Mouse (Mus musculus): ENCODE data around the gene Cd200. TPM values are rescaled to one million over a fixed set of nuclear protein-coding genes. Genes with fewer than 3 reads are reported as not detected.
"Not testable (repeated sequence)": the region's sequence is repeated elsewhere in the genome, so short reads cannot be mapped to it uniquely, and the experiment has no call there.

Cd200 gene
- polyA plus RNA-seq (2012): 0.03 TPM in 1 of 2 replicates, not detected in the other

GRCm38 (mm10) chr16:45408425-45409063 lies at the start of gene Cd200:
Cd200 (minus strand) TSS chr16:45409053.
- no peak for TF ChIP-seq TAL1 (IDR thresholded peaks at IDR 0.05; ENCODE audit: low read length)
- no peak for TF ChIP-seq GATA1 (IDR thresholded peaks at IDR 0.05; ENCODE audit: low read length)
- Histone ChIP-seq H3K27me3 (ENCODE audit: control insufficient read depth) (peaks cover 12% of the 10 kb centered on the region), H3K9me3 (ENCODE audit: control insufficient read depth, low read length) (no peaks in the 10 kb centered on the region), H3K36me3 (ENCODE audit: control insufficient read depth) (no peaks in the 10 kb centered on the region), H3K4me1 (ENCODE audit: control insufficient read depth) (no peaks in the 10 kb centered on the region), H3K4me3 (replicated peaks) (no peak within 1 kb of the TSS)

GRCm38 (mm10) chr16:45454762-45455161 lies 45.9 kb upstream of the Cd200 start:
- no peak for TF ChIP-seq GATA1 (IDR thresholded peaks at IDR 0.05; ENCODE audit: low read length)
- no peak for TF ChIP-seq TAL1 (IDR thresholded peaks at IDR 0.05; ENCODE audit: low read length)

GRCm38 (mm10) chr16:45437230-45437739 lies 28.4 kb upstream of the Cd200 start:
- no peaks in the 10 kb centered on the region for H3K9me3 ChIP-seq (ENCODE audit: control insufficient read depth, low read length)
- no peak for TF ChIP-seq GATA1 (IDR thresholded peaks at IDR 0.05; ENCODE audit: low read length)
- no peak for TF ChIP-seq TAL1 (IDR thresholded peaks at IDR 0.05; ENCODE audit: low read length)
- no peak overlapping the region for H3K4me3 ChIP-seq (replicated peaks)

More at GRCm38 (mm10) chr16:45454762-45455161, 45.9 kb upstream of the Cd200 start:
- Histone ChIP-seq H3K4me3 (replicated peaks) (no peak overlapping the region), H3K36me3 (ENCODE audit: control insufficient read depth) (no peaks in the 10 kb centered on the region), H3K9me3 (ENCODE audit: control insufficient read depth, low read length) (no peaks in the 10 kb centered on the region), H3K27me3 (ENCODE audit: control insufficient read depth) (no peaks in the 10 kb centered on the region), H3K4me1 (ENCODE audit: control insufficient read depth) (no peaks in the 10 kb centered on the region)

GRCm38 (mm10) chr16:45435591-45435990 lies 26.7 kb upstream of the Cd200 start:
- H3K9me3 ChIP-seq (ENCODE audit: control insufficient read depth, low read length): no peaks in the 10 kb centered on the region
- no peak overlapping the region for H3K4me3 ChIP-seq (replicated peaks)
- no peaks in the 10 kb centered on the region for H3K4me1 ChIP-seq (ENCODE audit: control insufficient read depth)
- no peaks in the 10 kb centered on the region for H3K27me3 ChIP-seq (ENCODE audit: control insufficient read depth)
- TF ChIP-seq GATA1 (IDR thresholded peaks at IDR 0.05; ENCODE audit: low read length) (no peak), TAL1 (IDR thresholded peaks at IDR 0.05; ENCODE audit: low read length) (no peak)
- H3K36me3 ChIP-seq (ENCODE audit: control insufficient read depth): no peaks in the 10 kb centered on the region

More at GRCm38 (mm10) chr16:45437230-45437739, 28.4 kb upstream of the Cd200 start:
- H3K36me3 ChIP-seq (ENCODE audit: control insufficient read depth): no peaks in the 10 kb centered on the region
- no peaks in the 10 kb centered on the region for H3K4me1 ChIP-seq (ENCODE audit: control insufficient read depth)
- H3K27me3 ChIP-seq (ENCODE audit: control insufficient read depth): no peaks in the 10 kb centered on the region

- H3K27me3 ChIP-seq (ENCODE audit: control insufficient read depth): no peaks in the 10 kb centered on the region
- H3K4me3 ChIP-seq (replicated peaks): no peak overlapping the region
- H3K36me3 ChIP-seq (ENCODE audit: control insufficient read depth): no peaks in the 10 kb centered on the region
- H3K9me3 ChIP-seq (ENCODE audit: control insufficient read depth, low read length): no peaks in the 10 kb centered on the region
- no peaks in the 10 kb centered on the region for H3K4me1 ChIP-seq (ENCODE audit: control insufficient read depth)
- TF ChIP-seq GATA1 (IDR thresholded peaks at IDR 0.05; ENCODE audit: low read length): no peak
- TF ChIP-seq TAL1 (IDR thresholded peaks at IDR 0.05; ENCODE audit: low read length): no peak
Observed at GRCm38 (mm10) chr16:45427651-45428050, 18.8 kb upstream of the Cd200 start.

- no peaks in the 10 kb centered on the region for H3K9me3 ChIP-seq (ENCODE audit: control insufficient read depth, low read length)
- H3K4me1 ChIP-seq (ENCODE audit: control insufficient read depth): no peaks in the 10 kb centered on the region
- TF ChIP-seq TAL1 (IDR thresholded peaks at IDR 0.05; ENCODE audit: low read length): no peak
- no peak for TF ChIP-seq GATA1 (IDR thresholded peaks at IDR 0.05; ENCODE audit: low read length)
- H3K4me3 ChIP-seq (replicated peaks): no peak overlapping the region
- peaks cover 4% of the 10 kb centered on the region for H3K27me3 ChIP-seq (ENCODE audit: control insufficient read depth)
- H3K36me3 ChIP-seq (ENCODE audit: control insufficient read depth): no peaks in the 10 kb centered on the region
Observed at GRCm38 (mm10) chr16:45413497-45413896, 4.6 kb upstream of the Cd200 start.

- H3K9me3 ChIP-seq (ENCODE audit: control insufficient read depth, low read length); H3K36me3 ChIP-seq (ENCODE audit: control insufficient read depth); H3K4me3 ChIP-seq (replicated peaks); H3K4me1 ChIP-seq (ENCODE audit: control insufficient read depth): not testable (repeated sequence)
- peaks cover 12% of the 10 kb centered on the region for H3K27me3 ChIP-seq (ENCODE audit: control insufficient read depth)
Observed at GRCm38 (mm10) chr16:45409064-45409446, 202 bp upstream of the Cd200 start.

- no peaks in the 10 kb centered on the region for H3K36me3 ChIP-seq (ENCODE audit: control insufficient read depth)
- TF ChIP-seq TAL1 (IDR thresholded peaks at IDR 0.05; ENCODE audit: low read length) (no peak), GATA1 (IDR thresholded peaks at IDR 0.05; ENCODE audit: low read length) (no peak)
- peaks cover 12% of the 10 kb centered on the region for H3K27me3 ChIP-seq (ENCODE audit: control insufficient read depth)
- H3K9me3 ChIP-seq (ENCODE audit: control insufficient read depth, low read length): no peaks in the 10 kb centered on the region
- no peak overlapping the region for H3K4me3 ChIP-seq (replicated peaks)
- H3K4me1 ChIP-seq (ENCODE audit: control insufficient read depth): no peaks in the 10 kb centered on the region
Observed at GRCm38 (mm10) chr16:45407645-45408400, 1.0 kb downstream of the Cd200 start.

GRCm38 (mm10) chr16:45407091-45407490 lies 1.8 kb downstream of the Cd200 start:
- Histone ChIP-seq H3K4me3 (replicated peaks) (no peak overlapping the region), H3K36me3 (ENCODE audit: control insufficient read depth) (no peaks in the 10 kb centered on the region), H3K9me3 (ENCODE audit: control insufficient read depth, low read length) (no peaks in the 10 kb centered on the region), H3K27me3 (ENCODE audit: control insufficient read depth) (peaks cover 12% of the 10 kb centered on the region), H3K4me1 (ENCODE audit: control insufficient read depth) (no peaks in the 10 kb centered on the region)
- no peak for TF ChIP-seq TAL1 (IDR thresholded peaks at IDR 0.05; ENCODE audit: low read length)
- TF ChIP-seq GATA1 (IDR thresholded peaks at IDR 0.05; ENCODE audit: low read length): no peak
